Mouse (Mus musculus) forebrain, embryonic 10.5 days (tissue): ENCODE measurements at regions not wholly inside any gene's neighbourhood (a gene's known extent, or its start where the extent isn't known, plus 50 kb on each side); places are given as distances from the start of the nearest gene placed in this dataset.
"Not testable (repeated sequence)": the region's sequence is repeated elsewhere in the genome, so short reads cannot be mapped to it uniquely, and the experiment has no call there.

Experiments
- DNase-seq: peaks from one replicate; pipeline ENCODE4 v3.0.0-alpha.2; 2017; ENCODE audit warnings: low spot score; ENCODE audit errors: extremely low spot score
- H3K27ac ChIP-seq: fragments of 300-500 bp; sonication (generic); 2 replicates; pipeline ENCODE4 v1.5.1; 2016; ENCODE audit warnings: mild to moderate bottlenecking
- H3K27me3 ChIP-seq: fragments of 300-500 bp; sonication (generic); 2 replicates; pipeline ENCODE4 v1.6.1; 2016; ENCODE audit warnings: mild to moderate bottlenecking; ENCODE audit not compliant: poor library complexity, severe bottlenecking
- H3K36me3 ChIP-seq: fragments of 300-500 bp; sonication (generic); replicated peaks from 2 replicates; pipeline ENCODE4 v1.6.1; 2016; ENCODE audit warnings: mild to moderate bottlenecking, moderate library complexity
- H3K4me1 ChIP-seq: fragments of 300-500 bp; sonication (generic); 2 replicates; pipeline ENCODE4 v1.6.1; 2016
- H3K4me3 ChIP-seq: fragments of 300-500 bp; sonication (generic); 2 replicates; pipeline ENCODE4 v1.5.1; 2016; ENCODE audit warnings: mild to moderate bottlenecking, moderate library complexity
- H3K9me3 ChIP-seq: fragments of 300-500 bp; sonication (generic); 2 replicates; pipeline ENCODE4 v1.6.1; 2016; ENCODE audit warnings: mild to moderate bottlenecking, moderate library complexity
- WGBS: fragments of 180-500 bp; shearing (Covaris S2); methylation state at CpG from one replicate; pipeline ENCODE4 v1.1.7; 2016; 5-methylcytosine and 5-hydroxymethylcytosine counted together

DNA sequence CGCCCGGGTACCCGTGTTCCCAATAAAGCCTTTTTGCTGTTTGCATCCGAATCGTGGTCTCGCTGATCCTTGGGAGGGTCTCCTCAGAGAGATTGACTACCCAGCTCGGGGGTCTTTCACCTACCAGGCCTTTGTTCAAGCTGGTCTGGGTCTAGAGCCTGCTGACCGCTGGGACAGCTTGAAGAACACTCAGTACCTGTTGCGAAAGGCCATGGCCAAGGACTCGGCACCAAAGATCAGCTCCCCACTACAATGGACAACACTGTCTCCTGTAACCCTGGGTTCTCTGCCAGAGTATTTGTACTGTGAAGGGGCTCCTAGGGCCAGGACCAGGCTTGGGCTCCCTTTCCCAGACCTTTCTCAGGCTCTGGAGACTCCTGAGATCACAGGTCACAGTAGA is 55.1 kb upstream of the Fcho1 start:
- DNase-seq, H3K4me3 ChIP-seq, H3K27me3 ChIP-seq, H3K36me3 ChIP-seq, H3K4me1 ChIP-seq, H3K27ac ChIP-seq, H3K9me3 ChIP-seq: not testable (repeated sequence)
- WGBS = 94% methylated on average over 10 of the region's 10 CpGs

DNA sequence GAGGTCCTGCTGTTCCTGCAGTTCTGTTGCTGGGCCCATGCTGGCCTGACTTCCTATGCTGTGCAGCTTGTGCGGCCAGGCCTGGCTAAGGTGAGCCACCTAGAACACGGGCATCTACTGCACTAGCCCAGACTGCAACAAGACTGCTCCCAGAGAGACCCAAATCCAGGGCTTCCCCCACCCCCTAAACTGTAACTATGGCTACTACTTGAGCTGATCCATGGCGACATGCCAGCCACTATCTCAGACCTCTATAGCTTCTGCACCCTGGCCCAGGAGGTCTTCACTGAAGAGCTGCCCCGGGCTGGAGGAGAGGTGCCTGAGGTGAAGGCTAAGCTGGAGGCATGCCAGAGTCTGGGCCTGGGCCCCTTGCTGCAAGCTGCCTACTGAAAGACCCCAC is 54.3 kb upstream of the Fcho1 start:
- WGBS = 95% methylated on average over 4 of the region's 4 CpGs
- H3K36me3 ChIP-seq, H3K9me3 ChIP-seq, H3K4me3 ChIP-seq, H3K27me3 ChIP-seq, H3K27ac ChIP-seq, DNase-seq, H3K4me1 ChIP-seq: not testable (repeated sequence)

DNA sequence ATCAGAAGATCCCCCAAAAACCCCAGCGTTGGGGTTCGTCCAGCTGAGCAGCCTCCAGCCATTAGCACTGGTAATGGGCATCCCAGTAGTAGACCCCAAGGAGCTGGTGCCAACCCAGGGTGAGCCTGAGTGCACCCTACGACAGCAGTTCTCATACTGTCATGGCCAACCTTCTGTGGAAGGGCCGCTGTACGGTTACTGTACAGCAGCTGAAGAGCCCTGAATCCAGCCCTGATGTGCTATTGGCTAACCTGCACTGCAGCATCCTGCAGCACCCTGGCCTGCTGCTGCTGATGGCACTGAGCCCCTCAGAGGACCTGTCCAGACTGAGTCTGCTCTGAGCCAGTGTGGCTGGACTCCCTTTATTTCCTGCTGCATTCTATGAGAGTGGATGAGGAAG is 53.9 kb upstream of the Fcho1 start:
- H3K27ac ChIP-seq, H3K27me3 ChIP-seq, H3K9me3 ChIP-seq, H3K36me3 ChIP-seq, H3K4me1 ChIP-seq, DNase-seq, H3K4me3 ChIP-seq: not testable (repeated sequence)
- 92% methylated on average over 5 of the region's 5 CpGs for WGBS

DNA sequence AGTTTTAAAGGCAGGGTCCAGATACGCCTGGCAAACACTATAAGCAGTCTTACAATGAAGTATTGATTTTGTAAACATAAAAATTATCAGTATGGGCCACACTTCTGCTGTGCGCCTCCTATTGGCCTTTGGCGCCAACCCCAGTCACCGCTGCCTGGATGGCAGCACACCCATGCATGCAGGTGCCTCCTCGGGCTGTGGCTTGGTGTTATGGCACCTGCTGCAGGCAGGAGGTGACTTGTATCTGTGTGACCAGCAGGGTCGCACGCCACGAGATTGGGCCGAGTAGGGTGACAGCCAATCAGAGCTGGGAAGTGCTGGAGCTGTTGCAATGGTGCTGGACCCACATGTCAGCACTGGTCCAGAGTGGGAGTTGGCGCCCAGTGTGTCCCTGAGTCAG is 53.4 kb upstream of the Fcho1 start:
- Histone ChIP-seq H3K4me3 (no peak overlapping the region), H3K9me3 (no peaks in the 10 kb centered on the region), H3K4me1 (no peaks in the 10 kb centered on the region), H3K36me3 (no peaks in the 10 kb centered on the region), H3K27ac (no peak overlapping the region), H3K27me3 (no peaks in the 10 kb centered on the region)
- no peak for DNase-seq
- 81% methylated on average over 10 of the region's 10 CpGs for WGBS
